Mouse (Mus musculus) ES-Bruce4 (cell line): ENCODE data around the gene Gm17651.

Experiments used
- CTCF ChIP-seq: IDR thresholded peaks from one replicate; pipeline ENCODE4 v1.8.1; 2011; ENCODE audit warnings: low read depth, low read length
- EP300 ChIP-seq: IDR thresholded peaks from 2 replicates; pipeline ENCODE4 v1.6.1; 2011; ENCODE audit warnings: low read depth, low read length; ENCODE audit not compliant: insufficient read depth
- POLR2A ChIP-seq: IDR thresholded peaks from one replicate; pipeline ENCODE4 v1.8.1; 2011; ENCODE audit warnings: low read length; ENCODE audit not compliant: insufficient read depth

DNA sequence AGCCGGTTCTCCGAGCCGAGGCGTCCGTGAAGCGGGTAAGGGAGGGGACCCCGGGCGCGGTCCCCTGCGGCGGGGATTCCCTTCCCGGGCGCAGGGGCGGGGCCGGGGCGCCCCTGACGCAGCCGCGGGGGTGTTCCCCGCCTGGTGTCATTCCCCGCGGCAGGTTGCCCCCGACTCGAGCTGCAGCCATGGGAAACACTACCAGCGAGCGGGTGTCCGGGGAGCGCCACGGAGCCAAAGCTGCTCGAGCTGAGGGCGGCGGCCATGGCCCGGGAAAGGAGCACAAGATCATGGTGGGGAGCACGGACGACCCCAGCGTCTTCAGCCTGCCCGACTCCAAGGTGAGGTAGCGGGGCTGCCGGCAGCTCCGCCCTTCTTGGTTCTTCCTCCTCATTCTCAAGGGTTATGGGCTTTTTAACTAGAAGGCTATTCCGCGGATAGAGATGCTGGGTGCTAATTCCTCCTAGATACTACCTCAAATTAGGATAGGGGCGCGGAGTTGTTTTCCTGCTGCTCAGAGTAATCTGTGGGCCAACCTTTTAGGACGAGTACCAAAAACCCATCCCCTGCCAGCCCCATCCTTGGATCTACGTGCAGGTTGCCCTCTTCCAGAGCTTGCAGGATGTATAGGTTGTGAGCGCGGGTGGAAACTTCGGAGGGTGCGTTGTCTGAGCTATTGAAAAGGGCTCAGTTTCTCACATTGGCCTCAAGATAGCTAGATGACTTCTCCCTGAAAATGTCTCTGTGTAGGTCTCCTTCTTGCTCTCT, 15.9 kb downstream of the Gm17651 start:
- TF ChIP-seq EP300 (no peak), CTCF (no peak), POLR2A (no peak)
